Mouse (Mus musculus) thymus, postnatal 36 days (tissue): ENCODE data around the gene Gm13889.
A peak's percentile ranks its signal among the peaks of the same experiment; 100 is the strongest.

Experiments used
- DNase-seq, 2 experiments: peaks; one replicate each; pipeline ENCODE4 v3.0.0; 2022; ENCODE audit warnings: mixed read lengths in 2 of 2

The Gm13889 gene

DNA sequence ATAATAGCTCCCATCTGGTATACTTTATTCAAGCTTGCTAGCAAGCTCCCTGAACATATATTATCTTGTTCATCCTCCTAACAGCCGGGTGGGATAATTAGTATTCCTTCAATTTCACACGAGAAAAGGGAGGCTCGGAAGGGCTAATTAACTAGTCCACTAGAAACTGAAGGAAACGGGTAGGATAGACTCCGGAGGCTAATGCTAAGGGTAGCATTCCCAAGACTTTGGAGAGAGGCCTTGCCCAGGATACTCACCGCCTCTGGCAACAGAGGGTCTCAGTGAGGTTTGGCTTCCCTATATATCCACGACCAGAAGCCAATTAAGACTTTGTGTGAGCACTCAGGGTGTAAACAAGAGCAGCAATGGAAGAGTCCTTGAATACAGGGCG lies 779 bp upstream of the Gm13889 start:
- DNase-seq: no peak

- peak in 1 of 2 experiments; percentile 7 for DNase-seq
Measured at GRCm38 (mm10) chr2:93956331-93956801, 635 bp downstream of the Gm13889 start.

DNA sequence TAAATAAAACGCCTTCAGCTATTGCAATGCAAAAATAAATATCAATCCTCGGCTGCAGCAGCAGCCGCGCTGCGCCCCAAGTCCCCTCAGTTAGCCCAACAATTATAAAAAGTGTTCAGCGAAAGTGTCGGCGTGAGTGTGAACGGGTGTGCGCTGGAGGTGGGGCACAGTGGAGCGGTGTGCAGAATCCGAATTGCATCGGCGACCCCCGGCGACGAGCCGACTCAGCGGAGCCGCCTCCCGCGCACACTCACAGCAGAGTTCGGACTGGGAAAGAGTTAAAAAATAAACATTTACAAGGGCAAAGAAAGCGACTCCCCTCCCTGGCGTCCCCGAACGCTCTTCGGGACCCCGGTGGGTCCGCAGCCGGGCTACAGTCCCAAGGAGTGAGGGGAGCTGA lies 1.1 kb downstream of the Gm13889 start:
- no peak for DNase-seq

GRCm38 (mm10) chr2:93954781-93955578 lies 2.0 kb downstream of the Gm13889 start:
- DNase-seq: no peak

GRCm38 (mm10) chr2:93953726-93954125 lies 3.3 kb downstream of the Gm13889 start:
- DNase-seq: no peak

GRCm38 (mm10) chr2:93946976-93947375 lies 10.0 kb downstream of the Gm13889 start:
- DNase-seq: no peak

DNA sequence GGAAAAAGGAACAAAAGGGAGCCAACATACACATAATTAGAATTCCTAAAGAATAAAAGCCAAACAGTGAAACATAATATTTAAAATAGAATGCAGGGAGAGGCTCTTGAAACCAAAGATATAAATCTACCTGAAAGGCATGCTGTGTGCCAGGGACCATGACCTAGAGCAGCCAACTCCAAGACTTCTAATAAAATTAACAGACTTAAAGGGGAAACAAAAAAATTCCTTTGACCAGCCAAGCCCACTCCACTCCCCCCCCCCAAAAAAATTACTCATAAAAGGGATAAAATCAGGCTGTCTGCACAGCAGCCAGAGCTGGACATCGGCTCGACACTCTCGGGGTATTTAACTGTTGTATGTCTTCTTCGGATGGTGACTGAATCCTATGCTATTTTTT lies 12.1 kb downstream of the Gm13889 start:
- no peak for DNase-seq

DNA sequence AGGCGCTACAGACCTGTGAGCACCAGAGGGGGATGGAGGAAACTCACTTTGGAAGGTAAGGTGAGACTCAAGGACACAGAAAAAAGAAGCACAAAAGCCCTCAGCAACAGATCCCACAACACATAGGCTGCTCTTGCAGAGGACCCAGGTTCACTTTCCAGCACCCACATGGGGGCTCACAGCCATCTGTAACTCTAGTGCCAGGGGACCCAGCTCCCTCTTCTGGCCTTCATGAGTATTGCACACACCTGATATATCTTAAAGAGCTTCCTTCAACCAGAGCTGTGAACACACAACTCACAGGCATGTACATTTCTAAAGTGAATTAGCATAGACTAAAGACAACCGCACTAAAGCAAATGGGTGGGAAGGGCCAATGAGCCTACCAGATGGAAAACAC lies 12.9 kb downstream of the Gm13889 start:
- DNase-seq: no peak

DNA sequence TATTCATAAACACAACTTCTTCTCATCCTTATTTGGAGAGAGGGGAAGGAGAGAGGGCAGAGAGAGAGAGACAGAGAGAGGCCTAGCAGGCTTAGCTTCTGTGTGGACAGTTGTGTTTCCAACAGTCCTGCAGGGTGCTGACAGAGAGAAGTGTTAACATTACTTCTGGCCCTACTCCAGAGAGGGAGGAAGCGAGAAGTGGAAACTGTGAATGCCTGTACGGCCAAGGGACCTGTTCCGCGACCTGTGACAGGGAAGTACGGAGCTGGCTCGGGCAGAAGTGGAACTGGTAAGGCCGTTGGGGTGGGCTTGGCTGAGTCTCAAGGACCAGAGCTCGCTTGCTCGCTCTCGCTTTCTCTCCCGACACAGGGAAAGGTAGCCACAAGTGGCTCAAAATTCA lies 15.3 kb downstream of the Gm13889 start:
- no peak for DNase-seq

DNA sequence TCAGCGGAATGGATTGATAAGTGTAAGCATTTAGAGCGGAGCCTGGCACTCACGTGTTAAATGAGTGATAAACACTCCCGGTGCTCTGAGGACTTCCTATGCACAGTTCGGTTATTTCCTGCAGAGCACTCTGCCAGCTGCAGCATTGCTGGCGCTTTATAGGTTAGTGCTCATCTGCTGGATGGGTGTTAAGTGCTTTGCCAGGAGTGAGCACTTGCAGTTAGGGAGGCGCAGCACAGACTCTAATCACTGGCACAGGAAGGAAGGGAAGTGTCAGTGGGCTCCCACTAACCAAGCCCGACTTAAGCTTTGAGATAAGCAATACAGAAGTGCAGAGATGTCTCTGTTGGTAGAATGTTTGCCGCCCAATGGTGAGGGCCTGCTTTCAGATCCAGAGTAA lies 18.5 kb downstream of the Gm13889 start:
- DNase-seq: peak in 1 of 2 experiments; percentile 2

GRCm38 (mm10) chr2:93928866-93929265 lies 28.1 kb downstream of the Gm13889 start:
- no peak for DNase-seq

GRCm38 (mm10) chr2:93927701-93928437 lies 29.1 kb downstream of the Gm13889 start:
- DNase-seq: no peak

DNA sequence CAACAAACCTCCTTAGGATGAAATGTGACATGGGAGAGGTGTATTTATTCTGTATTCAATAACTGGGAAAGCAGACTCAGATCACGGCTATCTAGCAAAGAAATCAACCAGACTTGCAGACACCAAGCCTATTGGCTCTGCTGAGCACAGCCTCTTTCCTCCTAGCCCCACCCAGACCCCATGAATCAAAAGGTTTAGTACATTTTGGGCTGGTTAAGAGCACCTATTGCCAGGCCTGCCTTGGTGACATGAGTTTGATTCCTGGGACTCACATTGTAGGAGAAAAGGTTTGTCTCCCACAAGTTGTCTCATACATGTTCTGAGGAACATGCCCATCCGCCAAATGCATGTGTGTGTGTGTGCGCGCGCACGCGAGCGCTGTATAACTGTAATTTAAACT lies 30.9 kb downstream of the Gm13889 start:
- no peak for DNase-seq

GRCm38 (mm10) chr2:93919093-93919492 lies 37.9 kb downstream of the Gm13889 start:
- DNase-seq: no peak

- no peak for DNase-seq
Measured at GRCm38 (mm10) chr2:93913552-93913951, 43.4 kb downstream of the Gm13889 start.

- no peak for DNase-seq
Measured at GRCm38 (mm10) chr2:93911942-93912341, 45.1 kb downstream of the Gm13889 start.

- no peak for DNase-seq
Measured at GRCm38 (mm10) chr2:93909716-93910115, 47.3 kb downstream of the Gm13889 start.

DNA sequence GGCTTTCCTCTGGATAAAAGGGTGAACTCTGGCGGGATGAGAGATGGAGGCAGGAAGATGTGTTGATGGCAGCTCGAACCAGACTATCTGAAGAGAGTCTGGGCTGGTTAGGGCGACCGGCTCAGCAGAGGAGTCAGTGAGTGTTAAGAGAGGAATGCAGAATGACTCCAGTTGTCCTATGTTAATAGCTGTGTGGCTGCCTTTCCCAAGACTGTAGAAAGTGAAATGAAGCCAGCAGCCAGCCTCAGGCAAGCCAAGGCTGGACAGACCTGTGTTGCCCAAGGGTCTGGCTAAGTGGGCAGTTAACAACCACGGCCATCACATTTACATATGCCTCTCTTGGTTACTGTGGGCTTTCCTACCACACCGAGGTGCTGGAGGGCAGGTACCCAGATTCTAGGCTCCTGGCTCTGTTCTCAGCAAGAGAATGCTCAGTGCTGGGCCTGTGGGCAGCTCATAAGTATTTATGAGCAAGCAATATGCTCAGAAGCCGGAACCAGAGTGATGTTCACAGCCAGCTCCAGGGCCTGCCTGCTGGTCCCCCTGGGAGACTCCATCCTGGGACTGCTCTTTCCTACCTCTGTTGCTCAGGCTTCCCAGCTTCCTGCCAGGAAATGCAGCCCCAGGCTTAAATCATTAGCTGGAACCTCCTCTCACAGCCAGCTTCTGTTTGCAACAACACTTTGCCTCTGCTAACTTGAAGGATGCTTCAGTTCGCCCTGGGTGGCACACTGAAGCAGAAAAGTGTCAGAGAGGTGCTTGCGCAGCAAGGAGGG lies 49.3 kb downstream of the Gm13889 start:
- no peak for DNase-seq

GRCm38 (mm10) chr2:93906316-93906715 lies 50.7 kb downstream of the Gm13889 start:
- DNase-seq: no peak
